Mouse (Mus musculus): ENCODE data around the gene Gpm6a.

GRCm38 (mm10) chr8:54975927-54976326, 21.3 kb downstream of the Gpm6a start:
- no peak for TF ChIP-seq CTCF (IDR thresholded peaks at IDR 0.05; ENCODE audit: low read depth)
- TF ChIP-seq EP300 (IDR thresholded peaks at IDR 0.05; ENCODE audit: low read depth): no peak
